Mouse (Mus musculus): ENCODE data around the gene Cabin1.

DNA sequence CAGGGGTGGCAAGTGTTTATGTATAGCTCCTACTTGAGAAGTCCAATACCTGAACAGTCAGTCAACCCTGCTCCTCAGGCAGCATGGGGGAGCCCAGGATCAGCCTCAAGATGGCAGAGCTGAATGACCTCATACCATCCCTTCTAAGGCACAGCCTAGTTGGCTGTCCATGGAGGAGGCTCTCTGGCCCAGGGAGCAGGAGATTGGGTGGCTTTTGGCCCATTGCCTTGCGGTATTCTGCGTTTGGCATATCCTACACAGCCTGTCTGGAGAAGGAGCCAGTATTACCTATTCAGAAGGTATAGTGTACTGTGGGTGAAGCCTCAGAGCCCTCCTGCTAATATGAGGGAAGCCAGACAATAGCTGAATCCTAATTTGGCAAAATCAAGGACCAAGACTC is 68.6 kb downstream of the Cabin1 start:
- TF ChIP-seq MAFK (IDR thresholded peaks at IDR 0.05; ENCODE audit: insufficient read depth, low read depth, low read length) (no peak), ZNF384 (IDR thresholded peaks at IDR 0.05; ENCODE audit: low read depth, low read length) (no peak), HCFC1 (IDR thresholded peaks at IDR 0.05; ENCODE audit: borderline replicate concordance, insufficient read depth, low read length) (no peak)
